Mouse (Mus musculus): ENCODE results near the gene Ptprk. TPM values are rescaled to one million over a fixed set of nuclear protein-coding genes. Genes with fewer than 3 reads are reported as not detected.

Ptprk gene
- total RNA-seq, 2 experiments from 2014 or later: 3.2 to 5.9 TPM

- no peak overlapping the region for H3K4me3 ChIP-seq
- intact Hi-C loops (cut with DNase I): no loop called here
- no peak overlapping the region for H3K27ac ChIP-seq
- DNase-seq: no peak
- no peak for TF ChIP-seq CTCF (IDR thresholded peaks at IDR 0.05)
These were observed 305.3 kb downstream of the Ptprk start for GRCm38 (mm10) chr10:28379752-28380488.

- DNase-seq: no peak
- no peak overlapping the region for H3K27ac ChIP-seq
- no peak overlapping the region for H3K4me3 ChIP-seq
- intact Hi-C loops (cut with DNase I): no loop called here
- TF ChIP-seq CTCF (IDR thresholded peaks at IDR 0.05): no peak
These were observed 313.1 kb downstream of the Ptprk start for GRCm38 (mm10) chr10:28387563-28388222.

- DNase-seq: no peak
- no peak overlapping the region for H3K4me3 ChIP-seq
- TF ChIP-seq CTCF (IDR thresholded peaks at IDR 0.05): no peak
- H3K27ac ChIP-seq: no peak overlapping the region
- intact Hi-C loops (cut with DNase I): no loop called here
These were observed 316.5 kb downstream of the Ptprk start for GRCm38 (mm10) chr10:28391168-28391567.

GRCm38 (mm10) chr10:28395610-28396519 is 321.2 kb downstream of the Ptprk start:
- TF ChIP-seq CTCF (IDR thresholded peaks at IDR 0.05): no peak
- DNase-seq: no peak
- Histone ChIP-seq H3K4me3 (no peak overlapping the region), H3K27ac (peak overlapping the region; percentile 35; the same call in 1 of the 2 replicates)
- intact Hi-C loops (cut with DNase I): no loop called here

GRCm38 (mm10) chr10:28396520-28396915 is 321.9 kb downstream of the Ptprk start:
- no peak for TF ChIP-seq CTCF (IDR thresholded peaks at IDR 0.05)
- H3K4me3 ChIP-seq: no peak overlapping the region
- no peak for DNase-seq
- H3K27ac ChIP-seq: peak overlapping the region; percentile 35; the same call in 1 of the 2 replicates
- intact Hi-C loops (cut with DNase I): no loop called here

GRCm38 (mm10) chr10:28401796-28402195 is 327.2 kb downstream of the Ptprk start:
- no peak for TF ChIP-seq CTCF (IDR thresholded peaks at IDR 0.05)
- intact Hi-C loops (cut with DNase I): no loop called here
- DNase-seq: no peak
- H3K27ac ChIP-seq: no peak overlapping the region
- no peak overlapping the region for H3K4me3 ChIP-seq

- Histone ChIP-seq H3K4me3 (no peak overlapping the region), H3K27ac (no peak overlapping the region)
- no peak for TF ChIP-seq CTCF (IDR thresholded peaks at IDR 0.05)
- no peak for DNase-seq
- intact Hi-C loops (cut with DNase I): no loop called here
These were observed 334.4 kb downstream of the Ptprk start for GRCm38 (mm10) chr10:28408980-28409379.

GRCm38 (mm10) chr10:28414823-28415222 is 340.2 kb downstream of the Ptprk start:
- intact Hi-C loops (cut with DNase I): no loop called here
- Histone ChIP-seq H3K4me3 (no peak overlapping the region), H3K27ac (no peak overlapping the region)
- TF ChIP-seq CTCF (IDR thresholded peaks at IDR 0.05): no peak
- no peak for DNase-seq

GRCm38 (mm10) chr10:28422622-28423021 is 348.0 kb downstream of the Ptprk start:
- no peak overlapping the region for H3K27ac ChIP-seq
- intact Hi-C loops (cut with DNase I): no loop called here
- H3K4me3 ChIP-seq: no peak overlapping the region
- no peak for TF ChIP-seq CTCF (IDR thresholded peaks at IDR 0.05)
- DNase-seq: no peak

- DNase-seq: no peak
- no peak overlapping the region for H3K27ac ChIP-seq
- TF ChIP-seq CTCF (IDR thresholded peaks at IDR 0.05): no peak
- no peak overlapping the region for H3K4me3 ChIP-seq
- intact Hi-C loops (cut with DNase I): no loop called here
These were observed 350.8 kb downstream of the Ptprk start for GRCm38 (mm10) chr10:28425371-28425770.

GRCm38 (mm10) chr10:28436084-28436483 is 361.5 kb downstream of the Ptprk start:
- TF ChIP-seq CTCF (IDR thresholded peaks at IDR 0.05): no peak
- intact Hi-C loops (cut with DNase I): no loop called here
- no peak for DNase-seq
- H3K27ac ChIP-seq: no peak overlapping the region
- H3K4me3 ChIP-seq: no peak overlapping the region

GRCm38 (mm10) chr10:28449853-28450252 is 375.2 kb downstream of the Ptprk start:
- intact Hi-C loops (cut with DNase I): no loop called here
- no peak overlapping the region for H3K4me3 ChIP-seq
- no peak overlapping the region for H3K27ac ChIP-seq
- DNase-seq: no peak
- TF ChIP-seq CTCF (IDR thresholded peaks at IDR 0.05): no peak

GRCm38 (mm10) chr10:28450642-28451041 is 376.0 kb downstream of the Ptprk start:
- Histone ChIP-seq H3K4me3 (no peak overlapping the region), H3K27ac (no peak overlapping the region)
- intact Hi-C loops (cut with DNase I): no loop called here
- TF ChIP-seq CTCF (IDR thresholded peaks at IDR 0.05): no peak
- no peak for DNase-seq
